Mouse (Mus musculus): ENCODE measurements around the gene Rslcan18. TPM values are rescaled to one million over a fixed set of nuclear protein-coding genes. Genes with fewer than 3 reads are reported as not detected.
"Not testable (repeated sequence)": the region's sequence is repeated elsewhere in the genome, so short reads cannot be mapped to it uniquely, and the experiment has no call there.

Gene Rslcan18
- polyA plus RNA-seq (2012; rRNA removed) (0.13 and 0.20 TPM in 2 replicates), polyA plus RNA-seq (2014; fragmentation: Nextera tagmentation; extraction: Ambion mirVana) (0.11 and 0.15 TPM in 2 replicates)

DNA sequence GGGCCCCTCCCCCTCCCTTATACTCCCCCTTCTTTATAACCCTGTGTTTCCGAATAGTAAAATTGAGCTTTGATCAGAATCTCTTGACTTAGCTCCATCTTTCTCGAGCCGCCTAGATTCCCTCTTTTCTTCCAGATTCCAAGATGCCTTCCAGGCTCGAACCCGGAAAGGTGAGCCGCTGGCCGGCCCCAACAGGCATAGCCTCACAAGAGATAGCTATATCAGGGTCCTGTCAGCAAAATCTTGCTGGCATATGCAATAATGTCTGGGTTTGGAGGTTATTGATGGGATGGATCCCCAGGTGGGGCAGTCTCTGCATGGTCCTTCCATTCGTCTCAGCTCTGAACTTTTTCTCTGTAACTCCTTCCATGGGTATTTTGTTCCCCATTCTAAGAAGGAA is at the start of gene Rslcan18:
Gene Rslcan18, minus strand, starts transcription at position 101 of the 400 bp plus-strand sequence.
- not testable (repeated sequence) for H3K4me1 ChIP-seq (replicated peaks; ENCODE audit: control insufficient read depth in 2 of 2, insufficient read depth in 2 of 2, low read length in 1 of 2); H3K27me3 ChIP-seq (ENCODE audit: control insufficient read depth, insufficient read depth, low read length); DNase-seq (ENCODE audit: low read depth in 3 of 3, low spot score in 3 of 3); H3K9me3 ChIP-seq (ENCODE audit: control insufficient read depth, low read length); H3K4me3 ChIP-seq (ENCODE audit: insufficient read depth in 1 of 2, low read depth in 2 of 2, low read length in 2 of 2); H3K4me2 ChIP-seq (ENCODE audit: low read depth); H3K27ac ChIP-seq; H3K9ac ChIP-seq (replicated peaks); ATAC-seq (ENCODE audit: insufficient read depth); H3K36me3 ChIP-seq (replicated peaks; ENCODE audit: control insufficient read depth, insufficient read depth, low read depth)
- WGBS (ENCODE audit: insufficient replicate concordance), result 81% methylated on average over 8 of the region's 8 CpGs

DNA sequence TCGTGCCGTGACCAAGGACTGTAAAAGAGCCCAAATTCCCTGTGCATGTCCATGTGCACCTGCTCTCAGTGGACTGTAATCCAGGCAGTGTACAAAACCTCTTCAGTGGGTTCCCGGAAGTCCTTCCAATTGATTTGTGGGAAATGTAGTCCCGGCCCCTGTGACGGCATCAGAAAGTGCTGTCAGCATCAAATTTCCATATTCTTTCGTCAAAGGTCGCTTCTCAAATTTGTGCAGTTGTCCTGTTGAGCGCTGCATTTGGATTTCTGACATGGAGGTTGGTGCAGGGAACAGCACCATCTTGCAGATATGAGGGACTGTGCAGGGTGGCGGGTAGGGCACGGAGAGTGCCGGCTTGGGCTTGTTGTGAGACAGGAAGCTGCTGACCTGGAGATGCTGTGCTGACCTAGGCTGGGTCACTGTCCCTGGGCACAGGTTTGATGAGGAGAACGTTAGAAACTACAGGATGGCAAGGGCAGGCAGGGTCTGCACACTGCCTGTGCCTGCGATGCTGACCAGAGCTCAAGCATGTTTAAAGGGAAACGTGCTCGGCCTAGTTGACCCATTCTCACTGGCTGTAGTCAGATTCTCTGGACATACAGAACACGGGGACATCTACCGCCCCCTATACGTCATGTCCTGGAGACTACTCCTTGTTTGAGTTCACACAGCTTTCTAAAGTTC is 12.1 kb upstream of the Rslcan18 start:
- H3K27me3 ChIP-seq (ENCODE audit: control insufficient read depth, insufficient read depth, low read length), result no peaks in the 10 kb centered on the region
- DNase-seq (ENCODE audit: low read depth in 3 of 3, low spot score in 3 of 3) (peak; percentile 48 to 63 (median 57)), ATAC-seq (ENCODE audit: insufficient read depth) (peak; percentile 87)
- H3K9me3 ChIP-seq (ENCODE audit: control insufficient read depth, low read length), result no peaks in the 10 kb centered on the region
- peak overlapping the region; percentile 64 for H3K4me2 ChIP-seq (ENCODE audit: low read depth)
- H3K4me1 ChIP-seq (replicated peaks; ENCODE audit: control insufficient read depth in 2 of 2, insufficient read depth in 2 of 2, low read length in 1 of 2), result no peaks in the 10 kb centered on the region; a peak in 1 of 4 replicates
- no peak overlapping the region for H3K27ac ChIP-seq
- H3K4me3 ChIP-seq (ENCODE audit: insufficient read depth in 1 of 2, low read depth in 2 of 2, low read length in 2 of 2), result peak overlapping the region; percentile 58 to 75
- WGBS (ENCODE audit: insufficient replicate concordance), result under 1% methylated on average over 18 of the region's 18 CpGs
- no peak for TF ChIP-seq EP300 (IDR thresholded peaks at IDR 0.05; ENCODE audit: low read depth)
- TF ChIP-seq CTCF (IDR thresholded peaks at IDR 0.05; ENCODE audit: low read depth), result peak; percentile 20
- no peaks in the 10 kb centered on the region for H3K36me3 ChIP-seq (replicated peaks; ENCODE audit: control insufficient read depth, insufficient read depth, low read depth)
- peak overlapping the region; percentile 51 for H3K9ac ChIP-seq (replicated peaks)

DNA sequence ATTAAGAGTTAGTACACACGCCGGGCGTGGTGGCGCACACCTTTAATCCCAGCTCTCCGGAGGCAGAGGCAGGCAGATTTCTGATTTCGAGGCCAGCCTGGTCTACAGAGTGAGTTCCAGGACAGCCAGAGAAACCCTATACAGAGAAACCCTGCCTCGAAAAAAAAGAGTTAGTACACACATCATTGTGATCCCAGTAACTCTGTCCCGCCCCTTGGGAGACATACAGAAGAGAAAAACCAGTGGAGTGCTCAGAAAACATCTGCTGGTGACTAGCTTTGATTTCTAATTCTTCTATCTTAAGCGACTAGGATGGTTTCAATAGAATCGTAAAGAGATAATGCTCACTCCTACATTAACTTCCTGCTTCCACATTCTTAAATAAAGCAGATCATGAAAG is 11.4 kb upstream of the Rslcan18 start:
- ATAC-seq (ENCODE audit: insufficient read depth); H3K9ac ChIP-seq (replicated peaks): not testable (repeated sequence)

DNA sequence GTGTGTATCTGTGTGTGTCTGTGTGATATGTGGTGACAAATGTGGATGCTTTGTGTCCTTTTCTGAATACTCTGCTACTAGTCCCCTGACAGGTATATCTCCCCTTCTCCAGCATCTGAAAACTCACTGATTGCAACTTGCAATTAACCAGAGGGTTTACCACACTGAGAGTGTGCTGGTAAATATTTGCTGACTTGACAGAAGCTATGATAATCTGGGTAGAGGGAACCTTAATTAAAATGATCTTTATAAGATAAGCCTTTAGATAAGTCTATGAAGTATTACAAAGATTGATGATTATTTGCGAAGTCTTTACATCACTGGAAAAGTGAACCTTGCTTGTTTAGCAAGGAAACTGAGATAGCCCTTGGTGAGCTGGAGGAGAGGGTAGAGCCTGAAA is 8.4 kb upstream of the Rslcan18 start:
- Histone ChIP-seq H3K9me3 (ENCODE audit: control insufficient read depth, low read length) (no peaks in the 10 kb centered on the region), H3K27ac (no peak overlapping the region), H3K9ac (replicated peaks) (no peak overlapping the region), H3K4me2 (ENCODE audit: low read depth) (no peak overlapping the region), H3K4me3 (ENCODE audit: insufficient read depth in 1 of 2, low read depth in 2 of 2, low read length in 2 of 2) (no peak overlapping the region), H3K4me1 (replicated peaks; ENCODE audit: control insufficient read depth in 2 of 2, insufficient read depth in 2 of 2, low read length in 1 of 2) (no peaks in the 10 kb centered on the region; a peak in 1 of 4 replicates), H3K27me3 (ENCODE audit: control insufficient read depth, insufficient read depth, low read length) (no peaks in the 10 kb centered on the region), H3K36me3 (replicated peaks; ENCODE audit: control insufficient read depth, insufficient read depth, low read depth) (no peaks in the 10 kb centered on the region)
- DNase-seq (ENCODE audit: low read depth in 3 of 3, low spot score in 3 of 3), result no peak
- TF ChIP-seq CTCF (IDR thresholded peaks at IDR 0.05; ENCODE audit: low read depth) (no peak), EP300 (IDR thresholded peaks at IDR 0.05; ENCODE audit: low read depth) (no peak)
- ATAC-seq (ENCODE audit: insufficient read depth), result no peak
- 79% methylated on average over 1 of the region's 1 CpGs for WGBS (ENCODE audit: insufficient replicate concordance)

More for the DNA sequence above, 11.4 kb upstream of the Rslcan18 start:
- not testable (repeated sequence) for H3K4me1 ChIP-seq (replicated peaks; ENCODE audit: control insufficient read depth in 2 of 2, insufficient read depth in 2 of 2, low read length in 1 of 2); DNase-seq (ENCODE audit: low read depth in 3 of 3, low spot score in 3 of 3); H3K27me3 ChIP-seq (ENCODE audit: control insufficient read depth, insufficient read depth, low read length); H3K27ac ChIP-seq; H3K36me3 ChIP-seq (replicated peaks; ENCODE audit: control insufficient read depth, insufficient read depth, low read depth); H3K9me3 ChIP-seq (ENCODE audit: control insufficient read depth, low read length); H3K4me3 ChIP-seq (ENCODE audit: insufficient read depth in 1 of 2, low read depth in 2 of 2, low read length in 2 of 2)
- WGBS (ENCODE audit: insufficient replicate concordance), result 66% methylated on average over 10 of the region's 10 CpGs
- H3K4me2 ChIP-seq (ENCODE audit: low read depth), result peak overlapping the region; percentile 64

DNA sequence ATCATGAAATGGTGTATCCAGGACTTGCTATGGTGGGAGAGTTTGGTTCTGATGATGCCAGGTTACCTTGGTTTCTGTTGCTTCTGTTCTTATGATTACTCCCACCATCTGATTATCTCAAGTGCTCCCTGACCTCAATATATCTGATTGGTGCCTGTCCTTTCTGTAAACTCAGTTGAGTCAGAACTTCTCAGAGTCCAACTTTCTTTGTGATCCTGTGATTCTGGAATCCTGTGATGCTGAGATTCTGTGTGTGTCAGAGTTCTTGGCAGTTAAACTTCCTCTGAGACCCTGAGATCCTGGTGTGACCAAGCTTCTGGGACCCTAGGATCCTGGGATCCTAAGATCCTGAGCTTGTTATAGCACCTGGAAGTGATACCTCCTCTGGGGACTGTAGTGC is 5.3 kb upstream of the Rslcan18 start, which contains the start of gene Zfp759:
Gene Zfp759, plus strand, starts transcription at position 301 of the 400 bp plus-strand sequence.
- H3K9ac ChIP-seq (replicated peaks); ATAC-seq (ENCODE audit: insufficient read depth); H3K27me3 ChIP-seq (ENCODE audit: control insufficient read depth, insufficient read depth, low read length); H3K4me1 ChIP-seq (replicated peaks; ENCODE audit: control insufficient read depth in 2 of 2, insufficient read depth in 2 of 2, low read length in 1 of 2); H3K4me2 ChIP-seq (ENCODE audit: low read depth); H3K4me3 ChIP-seq (ENCODE audit: insufficient read depth in 1 of 2, low read depth in 2 of 2, low read length in 2 of 2); H3K36me3 ChIP-seq (replicated peaks; ENCODE audit: control insufficient read depth, insufficient read depth, low read depth); H3K9me3 ChIP-seq (ENCODE audit: control insufficient read depth, low read length); DNase-seq (ENCODE audit: low read depth in 3 of 3, low spot score in 3 of 3); H3K27ac ChIP-seq: not testable (repeated sequence)
